Mouse (Mus musculus) cerebellum, postnatal 25 days (tissue): ENCODE measurements around the gene Rab40c.

ENCODE experiments used
- DNase-seq, 2 experiments: peaks; one replicate each; pipeline ENCODE4 v3.0.0; 2021; ENCODE audit warnings: mixed read lengths in 2 of 2

The Rab40c gene

DNA sequence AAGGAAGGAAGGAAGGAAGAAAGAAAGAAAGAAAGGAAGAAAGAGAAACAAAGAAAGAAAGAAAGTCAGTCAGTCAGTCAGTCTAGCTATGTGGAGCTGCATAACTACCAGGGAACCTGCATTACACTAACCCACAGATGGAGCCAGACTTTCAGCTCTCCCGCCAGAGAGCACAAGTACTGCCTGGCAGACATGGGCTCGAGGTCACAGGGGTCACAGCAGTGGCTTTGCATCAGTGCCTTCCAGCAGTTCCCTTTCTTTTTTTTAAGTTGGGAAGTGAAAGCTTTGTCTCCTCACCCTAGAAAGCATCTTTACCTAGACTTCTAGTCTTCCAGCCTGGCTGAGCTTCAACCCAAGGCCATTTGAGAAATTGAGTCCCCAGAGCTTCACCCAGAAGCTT lies 24.1 kb downstream of the Rab40c start:
- DNase-seq, result no peak

DNA sequence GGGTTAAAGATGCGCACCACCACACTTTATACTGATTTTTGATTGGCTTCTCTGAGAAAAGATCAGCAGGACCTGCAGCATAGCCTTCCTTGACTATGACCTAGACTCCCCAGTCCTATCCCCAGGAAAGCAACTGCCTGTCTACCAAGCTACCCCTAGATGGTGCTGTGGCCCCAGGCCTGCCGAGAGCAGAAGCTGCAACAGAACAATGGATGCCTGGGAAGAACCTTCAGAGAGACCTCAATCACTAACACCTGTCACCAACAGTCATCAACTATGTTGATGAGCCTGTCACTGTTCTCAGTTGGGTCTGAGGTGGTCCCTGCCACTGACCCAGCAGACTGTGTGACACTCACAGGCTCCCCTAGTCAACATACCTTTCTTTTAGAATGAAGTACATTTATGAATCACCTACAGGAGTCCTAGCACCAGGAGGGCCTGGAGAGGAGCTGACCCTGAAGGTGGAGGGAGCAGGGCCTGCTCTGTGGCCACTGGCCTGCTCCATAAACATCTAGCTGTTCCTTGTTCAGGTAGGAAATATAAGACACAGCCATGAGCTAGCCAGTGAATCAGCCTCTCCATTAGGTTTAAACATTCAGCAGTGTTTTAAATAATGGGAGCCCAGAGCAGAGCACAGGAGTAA lies 25.4 kb downstream of the Rab40c start:
- DNase-seq, result peak; percentile 83 to 88

DNA sequence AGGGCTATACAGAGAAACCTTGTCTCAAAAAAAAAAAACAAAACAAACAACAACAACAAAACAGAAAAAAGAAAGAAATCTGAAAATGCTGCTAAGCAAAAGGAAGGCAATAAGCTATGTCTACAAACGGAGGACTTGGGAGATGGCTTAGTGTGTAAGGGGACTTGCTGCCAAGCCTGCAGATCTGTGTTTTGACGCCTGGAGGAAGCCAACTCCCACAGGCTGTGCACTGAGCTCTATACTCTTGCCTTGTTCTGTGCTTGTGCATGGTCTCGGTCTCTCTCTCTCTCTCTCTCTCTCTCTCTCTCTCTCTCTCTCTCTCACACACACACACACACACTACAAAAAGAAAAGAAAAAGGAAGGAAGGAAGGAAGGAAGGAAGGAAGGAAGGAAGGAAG lies 30.7 kb downstream of the Rab40c start:
- DNase-seq, result no peak

DNA sequence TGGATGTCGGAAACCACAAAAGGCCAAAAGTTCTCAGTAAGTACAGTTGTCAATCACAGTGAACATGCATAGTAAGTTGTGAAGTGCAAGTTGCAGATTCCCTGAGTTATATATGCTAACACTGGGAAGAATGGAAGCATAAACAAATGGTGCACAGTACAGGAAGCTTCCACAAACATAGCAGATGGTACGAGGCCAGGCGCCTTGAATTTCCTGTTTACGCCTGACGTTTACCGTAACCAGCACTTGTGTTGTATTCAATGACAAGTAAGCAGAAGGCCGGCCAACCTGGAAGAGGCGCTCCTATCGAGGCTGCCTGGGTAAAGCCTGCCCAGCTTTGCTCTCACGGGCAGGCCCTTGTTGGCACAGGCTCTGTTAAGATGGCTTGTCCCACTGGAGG lies 32.1 kb downstream of the Rab40c start:
- no peak for DNase-seq

DNA sequence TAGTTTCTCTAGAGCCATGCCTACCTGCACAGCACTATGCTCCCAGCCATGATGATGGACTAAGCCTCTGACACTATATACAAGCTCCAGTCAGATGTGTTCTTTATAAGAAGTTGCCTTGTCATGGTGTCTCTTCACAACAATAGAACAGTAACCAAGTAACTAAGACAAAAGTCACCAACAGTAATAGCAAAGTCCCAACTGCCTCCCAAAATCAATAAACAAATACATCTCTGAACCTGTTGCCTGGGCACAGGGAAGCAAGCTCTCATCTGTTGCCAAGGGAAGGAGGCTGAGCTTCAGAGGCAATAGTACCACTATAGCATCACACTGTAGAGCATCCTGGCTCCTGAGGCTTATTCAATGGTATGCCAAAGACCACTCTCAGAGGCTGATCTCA lies 32.7 kb downstream of the Rab40c start:
- DNase-seq, result no peak

DNA sequence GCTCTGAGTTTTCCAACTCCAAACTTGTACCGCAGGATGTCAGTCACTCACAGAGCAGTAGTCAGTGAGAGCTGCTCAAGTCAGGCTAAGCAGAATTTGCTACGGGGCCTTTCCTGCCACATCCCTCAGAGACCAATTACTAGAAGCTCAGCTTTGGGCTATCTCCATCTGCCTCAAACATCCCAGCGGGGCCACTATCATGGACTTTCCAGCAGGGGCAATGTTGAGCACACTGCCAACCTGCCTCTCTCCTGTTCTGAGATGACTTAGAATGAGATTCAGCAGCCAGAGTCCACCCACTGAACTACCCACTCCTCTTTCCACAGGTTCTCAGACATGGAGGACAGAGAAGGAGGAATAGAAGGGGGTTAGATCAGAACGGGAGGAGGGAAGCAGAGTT lies 33.9 kb downstream of the Rab40c start:
- DNase-seq, result peak; percentile 43 to 68

DNA sequence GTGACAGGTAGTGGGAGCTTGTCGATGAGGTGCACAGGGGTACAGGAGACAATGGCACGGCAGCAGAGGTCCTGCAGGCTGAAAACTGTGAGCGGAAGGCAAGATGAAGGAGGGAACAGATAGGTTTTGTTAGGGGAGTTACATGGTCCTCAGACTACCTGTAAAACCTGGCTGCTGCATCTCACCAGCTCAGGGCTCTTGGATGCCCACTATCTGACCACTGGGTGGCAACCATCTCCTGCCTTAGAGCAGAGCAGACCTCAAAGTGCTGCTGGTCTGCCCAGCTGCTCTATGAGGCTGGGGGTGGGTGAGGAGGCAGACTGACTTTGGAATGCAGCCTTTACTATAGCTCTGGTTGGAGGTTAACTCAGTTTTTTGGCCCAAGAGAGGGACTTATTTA lies 35.7 kb downstream of the Rab40c start:
- no peak for DNase-seq

DNA sequence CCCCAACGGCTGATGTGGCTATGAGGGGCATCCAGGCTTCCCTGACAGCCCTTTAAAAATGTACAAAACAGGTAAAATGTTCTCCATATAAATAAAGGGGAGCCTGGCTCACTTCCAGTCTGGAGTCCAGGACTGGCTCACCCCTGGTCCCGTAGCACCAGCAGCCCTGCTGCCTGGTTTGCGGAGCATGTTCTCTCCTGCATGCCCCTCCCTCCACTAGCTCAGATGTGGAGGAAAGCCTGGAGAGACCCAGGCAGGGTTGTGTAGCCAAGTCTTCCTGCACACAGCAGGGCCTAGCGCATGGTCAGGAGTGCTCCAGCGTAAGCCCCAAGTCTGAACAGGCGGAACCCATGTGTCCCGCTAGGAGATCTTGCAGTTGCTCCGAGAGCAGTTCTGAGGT lies 36.3 kb downstream of the Rab40c start:
- DNase-seq, result no peak

DNA sequence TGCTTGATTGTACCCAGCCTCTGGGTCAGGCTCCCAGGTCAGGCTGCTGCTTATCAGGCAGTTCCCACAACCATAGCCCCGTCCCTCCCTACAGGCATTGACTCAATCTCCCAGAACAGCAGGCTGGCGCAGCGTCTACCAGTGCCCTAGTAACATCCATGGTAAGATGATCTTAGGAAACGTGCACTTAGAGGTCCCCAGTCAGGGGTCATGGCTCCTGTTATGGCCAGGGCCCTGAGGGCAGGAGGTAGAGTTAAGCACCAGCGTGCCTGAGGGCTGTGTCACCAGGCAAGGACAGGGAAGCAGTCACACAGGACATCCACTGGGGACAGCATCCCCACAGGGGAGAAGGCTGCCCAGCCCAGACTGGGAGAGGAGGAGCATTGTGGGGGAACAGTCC lies 37.2 kb downstream of the Rab40c start:
- DNase-seq, result no peak

DNA sequence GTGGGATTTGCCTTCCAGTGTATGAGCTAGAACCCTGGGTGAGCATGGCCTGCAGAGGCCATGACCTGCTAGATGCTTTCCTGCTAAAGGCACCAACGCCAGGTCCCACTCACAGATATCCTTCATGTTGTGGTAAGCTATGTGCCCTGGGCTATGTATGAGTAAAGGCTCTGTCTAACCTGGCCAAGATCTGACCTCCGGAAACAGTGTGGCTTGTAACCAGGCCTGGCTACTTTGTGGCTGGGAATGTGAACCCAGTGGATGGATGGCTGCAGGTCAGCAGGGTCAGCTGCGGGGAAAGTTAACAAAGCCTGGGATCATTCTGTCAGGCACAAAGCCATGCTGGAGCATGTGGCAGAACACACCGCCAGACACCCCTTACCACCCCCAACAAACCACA lies 37.8 kb downstream of the Rab40c start:
- DNase-seq, result no peak

DNA sequence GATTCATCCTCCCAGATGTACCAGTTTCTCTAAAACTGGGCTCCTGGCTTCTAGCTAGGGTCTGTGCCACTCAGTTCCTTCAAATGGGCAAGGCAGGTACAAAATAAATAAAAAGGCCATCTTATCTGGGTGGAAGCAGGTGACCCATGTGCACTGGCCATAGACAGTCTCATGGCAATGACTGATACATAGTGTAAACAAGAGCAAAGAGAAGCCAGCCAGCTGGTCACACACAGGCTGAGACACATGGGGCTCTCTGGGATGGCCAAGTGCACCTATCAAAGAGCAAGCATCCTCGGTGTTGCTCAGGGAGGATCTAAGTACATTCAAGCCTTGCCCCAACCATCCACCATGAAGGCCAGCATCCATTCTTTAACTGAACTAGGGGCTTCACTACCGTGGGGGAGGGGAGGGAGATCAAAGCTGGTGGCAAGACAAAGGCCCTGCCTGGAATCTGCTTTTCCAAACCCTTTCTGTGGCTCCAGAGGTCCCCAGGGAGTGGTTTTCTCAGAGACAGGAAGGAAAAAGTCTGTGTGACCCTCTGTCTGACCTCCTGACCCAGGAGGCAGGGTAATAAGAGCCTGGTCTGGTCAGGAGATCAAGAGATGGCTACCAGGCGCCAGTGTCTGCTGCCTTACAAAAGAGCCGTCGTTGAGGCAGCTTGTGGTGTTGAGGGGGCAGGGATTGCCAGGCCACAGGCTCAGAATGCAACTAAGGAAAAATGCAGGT lies 38.5 kb downstream of the Rab40c start:
- peak in 1 of 2 experiments; percentile 35 for DNase-seq

DNA sequence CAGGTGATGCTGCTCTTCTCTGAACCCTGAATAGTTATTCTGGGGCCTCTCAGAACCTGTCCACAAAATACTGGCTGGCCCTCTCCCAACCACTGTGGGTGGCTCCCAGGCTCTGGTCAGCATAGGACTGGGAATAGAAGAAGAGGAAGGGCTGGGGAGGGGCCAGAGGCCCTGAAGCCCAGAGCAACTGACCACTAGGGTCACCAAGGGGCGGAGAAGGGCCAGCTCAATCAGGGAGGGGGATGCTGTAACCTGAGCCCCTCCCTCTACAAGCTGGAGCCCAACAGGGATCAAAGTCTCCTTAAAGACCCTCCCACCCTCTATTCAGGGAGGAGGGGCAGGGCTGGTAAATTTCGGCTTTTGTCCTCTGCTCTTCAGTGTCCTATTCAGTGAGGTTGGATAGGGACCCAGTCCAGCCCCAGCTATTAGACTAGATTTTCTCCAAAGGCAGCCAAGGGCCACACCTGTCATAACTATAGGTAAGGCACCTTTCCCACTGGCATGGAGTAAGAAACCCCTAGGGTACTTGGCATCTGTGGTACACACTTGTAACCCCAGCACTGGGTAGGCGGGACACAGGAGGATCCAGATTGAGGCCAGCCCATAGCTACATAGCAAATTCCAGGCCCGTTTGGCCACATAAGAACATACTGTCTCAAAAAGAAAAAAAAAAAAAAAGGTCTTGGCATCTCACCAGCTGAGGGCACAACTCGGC lies 39.2 kb downstream of the Rab40c start, which contains the start of gene Wfikkn1:
Gene Wfikkn1 (minus strand): TSS at position 663 of the 715 bp plus-strand sequence.
- DNase-seq, result no peak

DNA sequence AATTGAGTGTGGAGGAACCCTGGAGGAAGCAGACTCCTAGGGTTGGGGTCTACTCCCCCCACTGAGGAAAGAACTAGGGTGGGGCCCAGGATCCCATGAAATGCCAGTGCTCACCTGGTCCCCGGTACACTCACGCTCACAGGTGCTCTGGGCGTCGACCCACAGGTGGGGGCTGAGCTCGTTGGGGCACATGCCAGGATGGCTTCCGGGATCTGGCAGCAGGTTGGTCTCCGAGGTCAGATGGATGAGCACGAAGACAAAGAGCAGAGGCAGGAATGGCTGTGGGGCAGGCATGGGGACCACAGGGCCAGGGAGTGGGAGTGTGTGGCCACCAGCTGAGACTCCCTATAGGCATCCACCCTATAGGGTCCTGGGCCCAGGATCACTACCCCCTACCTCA lies 39.8 kb downstream of the Rab40c start:
- DNase-seq, result peak; percentile 37 to 56

DNA sequence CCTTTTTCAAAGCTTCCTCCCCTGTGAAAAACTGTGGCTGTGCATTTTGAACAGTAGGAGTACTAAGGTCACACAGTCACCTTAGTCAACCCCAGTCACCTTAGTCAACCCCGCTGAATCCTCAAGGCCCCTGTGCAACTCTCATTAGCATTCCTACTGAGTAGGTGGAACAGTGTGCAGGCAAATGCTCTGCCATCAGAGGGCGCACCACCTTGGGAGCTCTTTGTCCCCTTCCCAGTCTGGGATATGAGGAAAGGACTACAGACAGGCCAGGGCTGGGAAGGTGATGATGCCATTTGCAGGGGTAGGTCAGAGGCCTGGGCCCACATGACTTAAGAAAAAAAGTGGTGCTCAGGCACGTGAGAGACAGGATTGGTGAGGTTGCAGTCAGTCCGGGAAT lies 40.3 kb downstream of the Rab40c start:
- peak; percentile 56 to 69 for DNase-seq

DNA sequence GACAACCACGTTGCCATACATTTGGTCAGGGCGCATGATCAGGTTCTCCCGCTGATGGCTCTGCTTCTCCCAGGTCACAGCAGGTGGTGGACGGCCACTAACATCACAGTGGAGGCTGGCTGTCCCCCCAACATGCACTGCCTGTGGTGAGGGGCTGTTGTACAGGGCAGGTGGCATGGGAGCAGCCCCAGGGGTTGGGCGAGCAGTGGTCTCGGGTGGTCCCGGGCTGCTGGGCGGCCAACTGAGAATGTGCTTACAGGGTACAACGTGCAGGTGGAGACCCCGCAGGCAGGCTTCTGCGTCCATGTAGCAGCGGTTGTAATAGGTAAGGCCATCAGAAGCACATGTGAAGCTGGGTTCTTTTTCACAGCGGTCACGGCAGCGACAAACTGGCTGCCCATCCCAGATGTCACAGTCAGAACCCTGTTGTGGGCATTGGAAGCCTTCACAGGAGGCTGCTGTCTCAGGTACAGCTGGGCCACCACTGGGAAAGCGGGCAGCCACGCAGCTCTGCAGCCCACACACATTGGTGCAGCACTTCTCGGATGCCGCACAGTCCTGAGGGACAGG lies 40.8 kb downstream of the Rab40c start:
- DNase-seq, result peak in 1 of 2 experiments; percentile 53

DNA sequence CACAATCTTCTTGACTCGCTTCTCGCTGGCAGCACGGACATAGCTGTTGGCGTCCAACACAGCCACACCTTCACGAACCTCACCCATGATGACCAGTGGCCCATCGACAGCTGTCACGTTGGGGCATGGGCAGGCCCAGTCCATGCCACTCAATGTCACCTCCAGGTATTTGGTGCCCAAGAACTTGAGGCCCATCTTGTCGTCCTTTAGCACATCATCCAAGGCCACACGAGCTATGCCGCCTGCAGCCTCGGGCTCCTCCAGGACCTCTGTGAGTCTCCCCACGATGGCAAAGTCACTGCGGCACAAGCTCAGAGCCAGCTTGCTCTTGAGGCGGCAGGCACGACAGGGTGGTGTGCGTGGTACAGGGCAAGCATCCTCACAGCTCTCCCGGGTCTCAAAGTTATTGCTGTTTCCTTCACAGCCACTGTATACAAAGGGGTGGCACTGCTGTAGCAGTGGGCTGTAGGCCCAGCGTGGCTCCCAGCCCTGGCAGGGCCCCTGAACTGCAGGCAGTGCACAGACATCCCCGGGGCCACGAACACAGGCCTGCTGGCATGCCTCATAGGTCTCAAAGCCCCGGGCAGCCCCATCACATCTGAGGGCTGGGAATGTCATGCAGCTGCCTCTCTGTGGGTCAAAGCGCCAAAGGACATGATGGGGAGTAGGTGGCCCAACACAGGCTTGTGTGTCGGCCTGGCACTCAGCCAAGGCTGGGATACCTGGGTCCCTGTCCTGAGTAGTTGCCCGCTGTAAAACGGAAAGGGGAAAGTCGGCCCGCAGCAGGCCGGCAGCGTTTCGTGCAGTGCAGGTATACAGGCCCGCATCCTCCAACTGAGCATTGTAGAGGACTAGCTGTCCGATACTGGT lies 41.6 kb downstream of the Rab40c start:
- DNase-seq, result peak; percentile 42 to 62

DNA sequence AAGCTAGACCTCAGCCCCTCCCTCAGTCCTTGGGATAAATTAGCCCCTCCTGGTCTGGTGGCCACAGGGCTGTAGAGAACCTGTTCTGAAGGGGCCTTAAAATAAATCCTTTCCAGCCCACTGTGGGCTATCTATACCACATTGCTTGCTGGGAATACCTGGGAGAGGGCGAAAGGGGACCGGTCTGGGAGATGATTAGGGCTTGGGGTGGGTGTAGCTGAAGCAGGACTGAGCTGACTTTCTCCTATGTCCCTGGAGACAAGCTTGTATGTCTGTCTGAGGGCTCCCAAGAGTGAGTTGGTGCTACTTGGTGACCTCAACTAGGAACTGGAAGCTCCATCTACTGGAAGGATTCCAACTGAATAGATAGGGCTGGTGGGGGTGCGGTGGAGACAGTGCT lies 42.5 kb downstream of the Rab40c start:
- DNase-seq, result peak in 1 of 2 experiments; percentile 17

DNA sequence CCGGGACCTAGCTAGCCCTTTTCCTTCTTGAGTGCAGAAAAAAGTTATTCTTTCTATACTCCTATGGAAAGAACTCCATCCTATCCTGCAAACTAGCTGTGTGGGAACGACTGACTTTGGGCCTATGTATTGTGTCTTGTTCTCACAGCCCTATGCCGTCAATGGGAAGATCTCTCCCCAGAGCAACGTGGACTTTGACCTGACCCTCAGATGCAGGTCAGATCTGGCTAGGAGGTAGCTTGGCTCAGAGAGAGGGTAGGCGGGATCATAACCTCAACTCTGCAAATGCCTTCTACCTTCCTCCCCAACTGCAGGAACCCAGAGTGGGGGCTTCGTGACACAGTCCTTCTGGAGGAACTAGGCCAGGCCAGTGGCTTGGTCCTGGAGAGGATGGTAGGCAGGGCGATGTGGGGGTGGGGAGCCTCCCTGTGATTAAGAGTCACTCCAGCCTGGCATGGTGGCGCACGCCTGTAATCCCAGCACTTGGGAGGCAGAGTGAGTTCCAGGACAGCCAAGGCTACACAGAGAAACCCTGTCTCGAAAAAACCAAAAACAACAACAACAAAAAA lies 43.1 kb downstream of the Rab40c start:
- peak in 1 of 2 experiments; percentile 55 for DNase-seq

DNA sequence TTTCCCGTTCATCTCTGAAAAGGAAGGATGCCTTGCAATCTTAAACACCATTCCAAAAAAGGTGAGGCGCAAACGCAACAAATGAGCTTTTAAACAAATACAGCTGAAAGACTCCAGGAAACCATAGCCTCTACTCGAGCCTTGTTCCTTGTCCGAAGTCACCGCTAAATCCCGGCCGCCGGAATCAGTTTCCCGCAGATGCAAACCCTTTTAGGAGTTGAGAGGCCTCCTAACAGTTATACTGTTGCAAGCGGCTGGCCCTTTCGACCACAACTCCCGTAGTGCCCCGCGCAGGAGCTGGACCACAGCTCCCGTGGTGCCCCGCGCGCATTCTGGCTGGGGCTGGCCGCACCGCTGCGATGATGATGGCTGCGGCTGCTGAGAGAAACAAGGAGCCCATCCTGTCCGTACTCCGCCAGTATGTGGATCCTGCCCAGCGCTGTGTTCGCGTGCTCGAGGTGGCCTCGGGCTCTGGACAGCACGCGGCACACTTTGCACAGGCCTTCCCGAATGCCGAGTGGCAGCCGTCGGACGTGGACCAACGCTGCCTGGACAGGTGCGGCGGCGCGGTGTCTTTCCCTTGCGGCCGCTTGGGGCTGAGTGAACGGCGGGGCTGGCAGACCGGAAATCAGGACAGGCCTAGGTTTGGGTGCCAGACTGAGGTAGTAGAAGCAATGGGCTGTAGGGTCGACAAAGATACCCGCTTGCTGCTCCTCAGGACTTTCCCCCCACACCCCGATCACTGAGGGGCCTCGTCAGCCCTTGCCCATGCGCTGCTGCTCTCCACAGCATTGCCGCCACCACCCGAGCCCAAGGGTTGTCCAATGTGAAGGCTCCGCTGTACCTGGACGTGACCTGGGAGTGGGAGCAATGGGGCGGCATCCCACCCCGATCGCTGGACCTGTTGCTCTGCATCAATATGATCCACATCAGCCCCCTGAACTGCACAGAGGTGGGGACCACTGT lies 44.1 kb downstream of the Rab40c start:
- peak; percentile 94 to 95 for DNase-seq

DNA sequence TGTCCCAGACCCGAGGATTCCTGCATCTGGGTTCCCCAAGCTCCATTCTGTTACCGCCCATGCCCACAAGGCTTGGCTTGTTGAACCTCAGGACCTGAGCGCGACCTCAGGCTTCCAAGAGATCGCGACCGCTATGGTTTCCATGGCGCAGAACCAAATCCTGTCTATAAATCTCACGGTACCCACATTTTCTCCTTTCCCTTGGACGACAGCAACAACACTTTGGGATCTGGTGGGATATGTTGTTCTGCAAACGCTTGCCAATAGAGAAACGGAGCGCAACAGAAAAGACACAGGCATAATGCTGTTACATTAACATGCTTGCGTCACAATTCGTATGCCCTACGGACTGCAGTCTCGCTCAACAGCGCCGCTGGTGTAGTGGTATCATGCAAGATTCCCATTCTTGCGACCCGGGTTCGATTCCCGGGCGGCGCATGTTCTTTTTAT lies 44.8 kb downstream of the Rab40c start, which contains the start of gene Mettl26:
Gene Mettl26 (plus strand): TSS at position 354 of the 450 bp plus-strand sequence.
- DNase-seq, result peak; percentile 96
